Mouse (Mus musculus): Measurements from ENCODE around the gene Dnajb1.

The Dnajb1 gene

DNA sequence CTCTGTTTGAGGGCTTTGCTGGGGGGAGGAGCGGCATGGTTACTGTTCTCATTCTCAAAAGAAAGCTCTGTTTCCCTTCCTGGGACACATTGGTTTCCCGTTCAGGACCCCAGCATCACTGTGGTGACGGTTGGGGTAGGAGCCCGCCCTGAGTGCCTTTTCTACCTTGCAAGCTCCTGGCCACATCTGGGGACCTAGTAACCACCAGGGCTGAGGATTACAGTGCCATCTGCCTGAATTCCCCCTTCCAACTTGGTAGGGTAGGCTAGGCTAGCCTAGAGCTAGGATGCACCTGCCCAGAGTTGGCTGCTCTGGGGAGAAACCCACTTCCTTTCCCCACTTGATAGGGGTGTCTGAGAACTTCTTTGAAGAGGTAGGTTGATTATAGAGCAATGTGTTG lies 3.9 kb downstream of the Dnajb1 start:
- DNase-seq (ENCODE audit: low read depth, low spot score) = no peak

- DNase-seq (ENCODE audit: low read depth, low spot score) = no peak
Measured at GRCm38 (mm10) chr8:83613695-83614094, 5.7 kb downstream of the Dnajb1 start.

DNA sequence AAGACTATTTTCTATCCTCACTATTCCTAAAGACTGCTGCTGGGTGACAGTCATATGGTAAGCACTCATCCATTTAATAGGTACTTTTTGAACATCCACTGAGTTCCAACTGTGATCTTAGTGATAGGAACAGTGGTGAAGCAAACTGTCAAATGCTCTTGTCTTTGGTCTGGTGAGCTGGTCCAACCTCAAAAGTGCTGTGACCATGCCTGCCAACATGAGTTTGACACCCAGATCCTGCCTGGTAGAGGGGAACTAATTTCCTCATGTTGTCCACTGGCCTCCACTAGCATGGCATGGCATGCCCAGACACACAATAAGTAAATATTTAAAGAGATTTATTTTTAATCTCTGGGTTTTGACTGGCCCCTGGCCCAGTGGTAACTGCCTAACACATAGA lies 8.6 kb downstream of the Dnajb1 start:
- DNase-seq (ENCODE audit: low read depth, low spot score) = no peak

GRCm38 (mm10) chr8:83617111-83617510 lies 9.1 kb downstream of the Dnajb1 start:
- DNase-seq (ENCODE audit: low read depth, low spot score) = no peak

GRCm38 (mm10) chr8:83618566-83618965 lies 10.6 kb downstream of the Dnajb1 start:
- DNase-seq (ENCODE audit: low read depth, low spot score) = no peak

- no peak for DNase-seq (ENCODE audit: low read depth, low spot score)
Measured at GRCm38 (mm10) chr8:83619568-83620285, 11.7 kb downstream of the Dnajb1 start.

DNA sequence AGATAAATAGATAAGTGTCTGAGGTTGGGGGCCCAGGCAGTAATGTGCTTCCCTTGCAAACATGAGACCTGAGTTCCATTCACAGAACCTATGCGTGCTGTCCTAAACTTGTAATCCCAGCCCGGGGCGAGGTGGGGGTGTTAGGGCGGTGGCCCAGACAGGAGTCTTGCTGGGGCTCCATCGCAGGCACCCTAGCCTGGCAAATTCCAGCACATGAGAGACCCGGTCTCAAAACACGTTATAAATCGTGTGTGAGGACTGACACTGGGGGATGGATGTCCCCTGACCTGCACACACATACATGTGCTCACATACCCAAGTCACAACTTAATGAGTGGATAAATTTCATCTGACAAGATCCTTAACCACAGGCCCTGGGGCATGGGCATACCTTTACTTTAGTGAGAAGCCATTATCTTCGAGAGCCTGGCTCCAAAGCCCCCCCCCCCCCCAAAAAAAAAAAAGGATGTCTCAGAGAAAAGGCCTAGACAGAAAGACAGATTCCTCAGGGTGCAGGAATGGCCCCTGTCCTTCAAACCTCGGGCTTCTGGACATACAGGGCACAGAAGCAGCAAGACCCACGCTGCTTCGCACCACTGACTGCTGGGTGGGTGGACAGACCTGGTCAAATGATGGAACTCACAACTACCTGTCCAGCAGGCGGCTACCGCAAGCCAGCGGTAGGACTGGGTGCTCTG lies 13.8 kb downstream of the Dnajb1 start:
- DNase-seq (ENCODE audit: low read depth, low spot score) = no peak

GRCm38 (mm10) chr8:83622389-83622989 lies 14.5 kb downstream of the Dnajb1 start:
- DNase-seq (ENCODE audit: low read depth, low spot score) = peak; percentile 60

- DNase-seq (ENCODE audit: low read depth, low spot score) = no peak
Measured at GRCm38 (mm10) chr8:83623549-83623948, 15.6 kb downstream of the Dnajb1 start.

DNA sequence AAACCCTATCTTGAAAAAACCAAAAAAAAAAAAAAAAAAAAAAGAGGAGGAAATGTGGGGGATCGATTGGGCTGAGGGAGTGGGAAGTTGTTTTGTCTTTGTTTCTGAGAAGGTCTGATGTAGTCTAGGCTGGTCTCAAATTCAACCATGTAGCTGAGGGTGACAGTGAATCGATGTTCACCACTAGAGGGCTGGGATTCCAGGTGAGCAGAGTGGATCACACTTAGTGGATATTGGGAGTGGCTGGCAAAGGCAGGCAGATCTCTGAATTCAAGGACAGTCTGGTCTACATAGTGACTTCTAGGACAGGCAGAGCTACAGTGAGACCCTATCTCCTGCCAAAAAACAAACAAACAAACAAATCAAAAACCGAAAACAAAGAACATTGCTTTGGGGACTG lies 16.7 kb downstream of the Dnajb1 start:
- no peak for DNase-seq (ENCODE audit: low read depth, low spot score)

- DNase-seq (ENCODE audit: low read depth, low spot score) = no peak
Measured at GRCm38 (mm10) chr8:83625676-83626299, 17.8 kb downstream of the Dnajb1 start.

- no peak for DNase-seq (ENCODE audit: low read depth, low spot score)
Measured at GRCm38 (mm10) chr8:83632083-83632707, 24.2 kb downstream of the Dnajb1 start.

DNA sequence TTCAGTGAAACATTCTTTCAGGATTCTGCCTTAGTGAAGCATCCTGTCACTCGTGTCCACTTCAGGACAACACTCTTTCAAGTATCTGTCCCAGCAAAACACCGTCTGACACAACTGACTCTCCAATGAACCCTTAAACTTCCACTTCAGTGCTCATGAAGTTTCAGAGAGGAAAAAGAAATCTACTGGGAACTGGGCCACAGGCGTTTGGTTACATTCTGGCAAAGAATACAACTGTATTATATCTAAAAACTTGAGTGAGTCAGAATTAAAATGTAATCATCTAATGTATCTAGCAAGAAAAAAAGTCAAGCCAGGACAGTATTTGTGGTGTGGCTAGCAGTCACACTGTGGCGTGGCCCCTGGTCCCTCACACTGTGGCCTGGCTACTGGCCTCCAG lies 30.9 kb downstream of the Dnajb1 start:
- no peak for DNase-seq (ENCODE audit: low read depth, low spot score)

DNA sequence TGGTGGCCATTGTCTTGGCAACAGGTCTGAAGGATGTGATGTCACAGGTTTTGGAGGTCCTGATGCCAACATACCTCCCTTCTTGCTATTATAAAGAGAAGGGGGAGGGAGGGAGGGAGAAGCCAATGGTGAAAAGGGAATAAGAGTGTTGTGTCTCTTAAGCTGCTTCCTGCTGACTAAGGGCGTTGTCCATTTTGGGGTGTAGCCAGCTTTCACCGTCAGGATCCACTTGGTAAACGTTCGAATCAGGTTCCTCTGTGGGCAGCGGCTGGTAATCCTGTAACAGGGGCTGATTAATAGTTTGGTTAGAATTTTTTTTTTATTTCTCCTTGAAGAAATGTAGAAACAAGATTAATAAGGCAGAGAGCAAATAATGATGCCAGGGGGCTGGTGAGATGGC lies 31.7 kb downstream of the Dnajb1 start:
- no peak for DNase-seq (ENCODE audit: low read depth, low spot score)

DNA sequence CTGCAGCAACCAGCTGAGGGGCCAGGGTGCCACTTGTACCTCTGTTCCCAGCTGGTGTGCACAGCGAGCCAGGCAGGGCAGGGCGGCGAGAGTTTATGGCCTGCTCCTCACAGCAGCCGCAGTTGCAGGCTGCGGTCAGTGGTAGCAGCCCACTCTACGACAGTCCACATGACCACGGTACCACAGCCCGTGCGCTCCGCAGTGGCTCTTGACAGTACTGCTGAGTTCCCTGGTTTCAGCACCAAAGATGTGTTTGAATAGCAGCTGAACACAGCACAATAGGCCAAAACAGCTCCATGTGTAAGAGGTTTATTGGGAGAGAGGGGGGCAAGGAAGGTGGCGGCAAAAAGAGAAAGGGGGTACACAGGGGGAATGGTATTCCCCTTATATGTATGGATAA lies 39.5 kb downstream of the Dnajb1 start:
- DNase-seq (ENCODE audit: low read depth, low spot score) = no peak

DNA sequence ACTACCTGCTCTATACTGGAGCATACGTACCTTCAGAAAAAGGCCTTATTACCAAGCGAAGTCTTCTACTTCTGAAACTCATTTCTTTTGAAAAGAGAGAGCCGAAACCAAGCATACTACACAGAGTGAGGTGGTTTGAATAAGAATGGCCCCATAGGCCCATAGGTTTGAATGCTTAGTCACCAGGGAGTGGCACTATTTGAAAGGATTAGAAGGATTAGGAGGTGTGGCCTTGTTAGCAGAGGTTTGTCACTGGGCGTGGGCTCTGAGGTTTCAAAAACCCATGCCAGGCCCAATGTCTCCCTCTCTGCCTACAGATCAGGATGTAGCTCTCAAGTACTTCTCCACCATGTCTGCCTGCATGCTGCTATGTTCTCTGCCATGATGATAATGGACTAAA lies 40.0 kb downstream of the Dnajb1 start:
- DNase-seq (ENCODE audit: low read depth, low spot score) = no peak

- DNase-seq (ENCODE audit: low read depth, low spot score) = no peak
Measured at GRCm38 (mm10) chr8:83649699-83650098, 41.7 kb downstream of the Dnajb1 start.

- DNase-seq (ENCODE audit: low read depth, low spot score) = peak; percentile 96
Measured at GRCm38 (mm10) chr8:83652030-83652743, 44.2 kb downstream of the Dnajb1 start, which contains the start of gene Gipc1. Gene Gipc1 (plus strand): TSS chr8:83652677.

DNA sequence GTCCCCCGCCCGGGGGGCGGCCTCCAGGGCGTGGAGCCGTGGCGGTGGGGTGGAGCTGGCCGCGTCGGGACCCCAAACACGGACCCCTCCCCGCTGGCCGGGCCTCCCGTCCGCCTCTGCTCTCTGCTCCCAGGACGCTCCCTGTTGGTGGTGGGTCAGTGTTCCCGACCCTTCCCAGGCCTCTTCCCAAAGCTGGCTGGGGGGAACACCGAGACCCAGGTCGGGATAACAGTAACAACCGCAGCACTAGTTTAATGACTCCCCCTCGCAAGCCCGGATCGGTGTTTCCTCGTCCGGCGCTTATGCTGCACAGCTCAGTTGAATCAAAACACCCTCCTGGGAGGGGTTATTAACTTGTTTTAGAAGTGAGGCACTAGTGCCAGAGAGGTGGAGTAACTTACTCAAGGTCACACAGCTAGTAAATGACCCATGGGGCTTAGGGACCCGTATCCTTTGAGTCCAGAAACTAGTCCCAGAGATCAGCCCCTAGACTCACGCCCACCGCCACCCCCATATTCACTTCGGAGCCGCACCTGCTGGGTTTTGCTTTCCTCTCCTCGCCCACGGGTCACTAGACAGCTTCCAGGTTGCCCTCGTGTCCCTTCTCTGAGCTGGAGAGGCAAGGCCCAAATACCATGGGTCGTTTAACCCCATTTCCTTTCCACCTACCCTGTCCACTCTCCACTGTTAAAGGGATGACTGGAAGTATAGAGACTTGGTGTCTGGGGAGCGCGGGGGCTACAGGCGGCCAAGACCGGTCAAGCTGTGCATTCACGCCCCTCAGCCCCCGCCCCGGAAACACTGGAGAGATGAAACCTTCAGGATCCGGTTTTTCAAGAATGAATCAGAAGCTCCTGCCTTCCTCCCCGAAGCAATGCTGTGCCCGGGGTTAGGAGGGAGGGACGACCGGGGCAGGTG lies 45.0 kb downstream of the Dnajb1 start:
- DNase-seq (ENCODE audit: low read depth, low spot score) = no peak

GRCm38 (mm10) chr8:83653662-83654017 lies 45.6 kb downstream of the Dnajb1 start:
- no peak for DNase-seq (ENCODE audit: low read depth, low spot score)

Data from retina, adult 2 months (tissue).